In the genomic region with DNA sequence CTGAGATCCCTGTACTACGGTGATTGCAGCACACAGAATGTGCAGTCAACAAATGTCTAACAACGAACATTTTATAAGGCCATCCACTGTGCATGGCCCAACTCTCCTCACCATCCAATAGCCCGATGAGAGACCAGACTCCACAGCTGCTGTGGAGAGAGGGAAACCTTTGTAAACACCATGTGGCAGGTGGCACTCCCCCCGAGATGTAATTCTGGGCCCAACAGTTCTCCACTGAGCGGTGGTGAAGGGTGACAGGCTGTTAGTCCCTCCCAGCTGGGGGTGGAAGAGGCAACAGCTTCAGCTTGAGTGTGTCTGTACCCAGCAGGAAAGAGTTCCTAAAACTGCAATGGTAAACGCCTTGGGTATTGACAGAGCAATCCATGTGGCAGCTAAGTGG, we compare ENCODE assay signal across 17 mouse cellular contexts.
A peak's percentile ranks its signal among the peaks of the same experiment; 100 is the strongest.
DNase-seq lines count a peak whose midpoint lies in the region; ATAC-seq and TF ChIP-seq lines count a peak whose summit lies in the region.
"Had no signal": no experiment of that assay in that cellular context is flagged by ENCODE, and none has a peak within 500 bp of the region (broad histone marks: within the 10 kb centered on the region; RNA-seq: fewer than 3 reads in every experiment).

No protein-coding gene starts in this region.

- no peaks in the 10 kb centered on the region for H3K4me1 ChIP-seq in embryonic facial prominence, embryonic 14.5 days (ENCODE audit: control insufficient read depth, insufficient read depth, low read length)
- H3K4me1 ChIP-seq in embryonic facial prominence, embryonic 10.5 days = peaks cover 17% of the 10 kb centered on the region
- no peaks in the 10 kb centered on the region for H3K4me1 ChIP-seq in hindbrain, postnatal 0 days (ENCODE audit: insufficient read depth, low read length)
- H3K4me1 ChIP-seq: forebrain, embryonic 15.5 days; hindbrain, embryonic 12.5 days; midbrain, embryonic 13.5 days had no signal

- H3K4me3 ChIP-seq in embryonic facial prominence, embryonic 14.5 days (ENCODE audit: low read depth, low read length) = no peak overlapping the region
- no peak overlapping the region for H3K4me3 ChIP-seq in embryonic facial prominence, embryonic 10.5 days
- H3K4me3 ChIP-seq in hindbrain, postnatal 0 days (ENCODE audit: low read length) = no peak overlapping the region
- H3K4me3 ChIP-seq: forebrain, embryonic 15.5 days; heart, adult 2 months; hindbrain, embryonic 12.5 days; midbrain, embryonic 13.5 days had no signal

- H3K27me3 ChIP-seq in embryonic facial prominence, embryonic 14.5 days (replicated peaks; ENCODE audit: control insufficient read depth, insufficient read depth, low read length) = no peaks in the 10 kb centered on the region
- H3K27me3 ChIP-seq in embryonic facial prominence, embryonic 10.5 days (replicated peaks; ENCODE audit: low read depth, poor library complexity, severe bottlenecking) = no peaks in the 10 kb centered on the region
- H3K27me3 ChIP-seq in hindbrain, postnatal 0 days (ENCODE audit: insufficient read depth, low read length) = no peaks in the 10 kb centered on the region
- H3K27me3 ChIP-seq: forebrain, embryonic 15.5 days; hindbrain, embryonic 12.5 days; midbrain, embryonic 13.5 days had no signal

- no peak overlapping the region for H3K4me2 ChIP-seq in embryonic facial prominence, embryonic 14.5 days (ENCODE audit: low read depth, low read length)
- H3K4me2 ChIP-seq in hindbrain, postnatal 0 days (ENCODE audit: low read depth, low read length) = no peak overlapping the region
- H3K4me2 ChIP-seq: forebrain, embryonic 15.5 days; hindbrain, embryonic 12.5 days; lung, embryonic 14.5 days; midbrain, embryonic 13.5 days had no signal

- H3K27ac ChIP-seq in embryonic facial prominence, embryonic 14.5 days (replicated peaks; ENCODE audit: low read depth, low read length) = no peak overlapping the region
- no peak overlapping the region for H3K27ac ChIP-seq in embryonic facial prominence, embryonic 10.5 days (replicated peaks)
- H3K27ac ChIP-seq in hindbrain, postnatal 0 days = no peak overlapping the region
- H3K27ac ChIP-seq: forebrain, embryonic 15.5 days; heart, adult 2 months; hindbrain, embryonic 12.5 days; midbrain, embryonic 13.5 days had no signal

- 70% methylated on average over 6 of the region's 6 CpGs for WGBS in embryonic facial prominence, embryonic 14.5 days
- WGBS in embryonic facial prominence, embryonic 10.5 days = 81% methylated on average over 6 of the region's 6 CpGs
- WGBS in large intestine, adult 2 months = 21% methylated on average over 6 of the region's 6 CpGs
- WGBS in hindbrain, postnatal 0 days = 70% methylated on average over 6 of the region's 6 CpGs

- intact Hi-C loops in left cerebral cortex, postnatal 10 days (cut with DNase I) = no loop called here

- DNase-seq in embryonic facial prominence, embryonic 14.5 days (ENCODE audit: low spot score) = peak; percentile 31
- no peak for DNase-seq in embryonic facial prominence, embryonic 10.5 days (ENCODE audit: low spot score)
- DNase-seq in left cerebral cortex, postnatal 10 days (ENCODE audit: extremely low spot score in 1 of 2, low spot score in 2 of 2) = peak; percentile 3 to 20
- DNase-seq in left cerebral cortex, adult 18-20 months (ENCODE audit: low spot score in 2 of 2) = no peak
- DNase-seq in large intestine, adult 2 months (ENCODE audit: low read depth, low spot score) = peak; percentile 14
- DNase-seq in layer of hippocampus, postnatal 10 days (ENCODE audit: low spot score in 2 of 2) = peak; percentile 13 to 29
- no peak for DNase-seq in hindbrain, postnatal 0 days (ENCODE audit: low spot score)
- DNase-seq: adrenal gland, postnatal 25 days; cerebellum, adult 11 months; gastrocnemius, postnatal 25 days; heart, adult 2 months; kidney, adult 11 months; liver; lung, embryonic 14.5 days had no signal

- no peaks in the 10 kb centered on the region for H3K9me3 ChIP-seq in embryonic facial prominence, embryonic 14.5 days (ENCODE audit: control insufficient read depth, low read length)
- H3K9me3 ChIP-seq in embryonic facial prominence, embryonic 10.5 days = no peaks in the 10 kb centered on the region
- no peaks in the 10 kb centered on the region for H3K9me3 ChIP-seq in hindbrain, postnatal 0 days (ENCODE audit: low read length)
- H3K9me3 ChIP-seq: forebrain, embryonic 15.5 days; hindbrain, embryonic 12.5 days; midbrain, embryonic 13.5 days had no signal

- 0 out of 2 replicates have a peak, but pooled peaks have one; percentile 15 for ATAC-seq in embryonic facial prominence, embryonic 14.5 days (ENCODE audit: low read depth)
- ATAC-seq in hindbrain, postnatal 0 days = no peak
- ATAC-seq: forebrain, embryonic 15.5 days; midbrain, embryonic 13.5 days had no signal

- TF ChIP-seq CTCF in hindbrain, postnatal 0 days (IDR thresholded peaks at IDR 0.05; ENCODE audit: low read depth) = no peak

- no peak overlapping the region for H3K9ac ChIP-seq in embryonic facial prominence, embryonic 14.5 days (ENCODE audit: low read depth, low read length)
- H3K9ac ChIP-seq in hindbrain, postnatal 0 days (replicated peaks; ENCODE audit: low read length) = no peak overlapping the region
- H3K9ac ChIP-seq: forebrain, embryonic 15.5 days; hindbrain, embryonic 12.5 days; lung, embryonic 14.5 days; midbrain, embryonic 13.5 days had no signal

- no peaks in the 10 kb centered on the region for H3K36me3 ChIP-seq in embryonic facial prominence, embryonic 14.5 days (ENCODE audit: control insufficient read depth, insufficient read depth, low read length)
- H3K36me3 ChIP-seq in embryonic facial prominence, embryonic 10.5 days (replicated peaks) = no peaks in the 10 kb centered on the region
- H3K36me3 ChIP-seq in hindbrain, postnatal 0 days (ENCODE audit: insufficient read depth, low read length) = no peaks in the 10 kb centered on the region
- H3K36me3 ChIP-seq: forebrain, embryonic 15.5 days; hindbrain, embryonic 12.5 days; midbrain, embryonic 13.5 days had no signal

Comparison
In these comparisons a context has a peak if more than half of its experiments do, and no peak if none do; other contexts are left out.
1. DNase-seq: peak in embryonic facial prominence, embryonic 14.5 days (single experiment), left cerebral cortex, postnatal 10 days (2 of 2), large intestine, adult 2 months (single experiment) and layer of hippocampus, postnatal 10 days (2 of 2); none in embryonic facial prominence, embryonic 10.5 days (single experiment), left cerebral cortex, adult 18-20 months (0 of 2) and hindbrain, postnatal 0 days (single experiment).